Mouse (Mus musculus) liver, postnatal 0 days (tissue): Measurements from ENCODE around the gene Avpi1. TPM values are rescaled to one million over a fixed set of nuclear protein-coding genes. Genes with fewer than 3 reads are reported as not detected.
A peak's percentile ranks its signal among the peaks of the same experiment; 100 is the strongest.

Experiments used
- ATAC-seq: fragments of 200-750 bp; cut with Nextera tagmentation; 2 replicates; pipeline ENCODE4 v1.8.0; 2017; ENCODE audit warnings: mild to moderate bottlenecking, moderate library complexity
- DNase-seq: peaks from one replicate; pipeline ENCODE4 v3.0.0-alpha.2; 2016
- H3K27ac ChIP-seq: fragments of 300-500 bp; sonication (generic); 2 replicates; pipeline ENCODE4 v1.5.1; 2014; ENCODE audit warnings: antibody characterized with exemption, moderate library complexity, mild to moderate bottlenecking, low read depth
- H3K27me3 ChIP-seq: fragments of 300-500 bp; sonication (generic); 2 replicates; pipeline ENCODE4 v1.6.1; 2014; ENCODE audit warnings: low read length, control low read depth, mixed read lengths; ENCODE audit not compliant: insufficient read depth
- H3K36me3 ChIP-seq: fragments of 300-500 bp; sonication (generic); replicated peaks from 2 replicates; pipeline ENCODE4 v1.6.1; 2014; ENCODE audit warnings: mild to moderate bottlenecking, control low read depth, low read length, moderate library complexity, mixed read lengths; ENCODE audit not compliant: insufficient read depth
- H3K4me1 ChIP-seq: fragments of 300-500 bp; sonication (generic); 2 replicates; pipeline ENCODE4 v1.6.1; 2014; ENCODE audit warnings: antibody characterized with exemption, mild to moderate bottlenecking, control low read depth; ENCODE audit not compliant: insufficient read depth
- H3K4me2 ChIP-seq: fragments of 300-500 bp; sonication (generic); 2 replicates; pipeline ENCODE4 v1.6.1; 2014; ENCODE audit warnings: low read depth, mild to moderate bottlenecking, low read length, moderate library complexity, mixed read lengths
- H3K4me3 ChIP-seq: fragments of 300-500 bp; sonication (generic); 2 replicates; pipeline ENCODE4 v1.5.1; 2014; ENCODE audit warnings: low read depth, low read length
- H3K9ac ChIP-seq: fragments of 300-500 bp; sonication (generic); replicated peaks from 2 replicates; pipeline ENCODE4 v1.6.1; 2014; ENCODE audit warnings: mild to moderate bottlenecking, moderate library complexity
- H3K9me3 ChIP-seq: fragments of 300-500 bp; sonication (generic); 2 replicates; pipeline ENCODE4 v1.6.1; 2016; ENCODE audit warnings: mild to moderate bottlenecking, control low read depth, low read length, mixed read lengths
- CTCF ChIP-seq: sonication (generic); IDR thresholded peaks from 2 replicates; pipeline ENCODE4 v1.5.1; 2016; ENCODE audit warnings: antibody characterized with exemption, low read depth
- EP300 ChIP-seq: IDR thresholded peaks from 2 replicates; pipeline ENCODE4 v1.6.1; 2016; ENCODE audit warnings: antibody characterized with exemption, low read depth, mild to moderate bottlenecking
- WGBS: fragments of 180-500 bp; shearing (Covaris S2); extraction: QIAGEN DNeasy Blood & Tissue Kit; methylation state at CpG from one replicate; pipeline ENCODE4 v1.1.7; 2014; ENCODE audit not compliant: insufficient replicate concordance; 5-methylcytosine and 5-hydroxymethylcytosine counted together
- polyA plus RNA-seq: library from polyadenylated mRNA; unstranded; fragments of >200 nt; fragmentation: Nextera tagmentation; extraction: Ambion mirVana; gene quantifications from 2 replicates; pipeline ENCODE4 v1.2.1, GENCODE M21; 2015

The Avpi1 gene
- polyA plus RNA-seq, 1 experiment from 2014 or later: 50.0 TPM

- TF ChIP-seq CTCF (no peak), EP300 (no peak)
- no peaks in the 10 kb centered on the region for H3K9me3 ChIP-seq
- WGBS: 52% methylated on average over 5 of the region's 5 CpGs
- no peak overlapping the region for H3K4me2 ChIP-seq
- H3K4me1 ChIP-seq: peaks cover 27% of the 10 kb centered on the region
- H3K9ac ChIP-seq: no peak overlapping the region
- ATAC-seq (no peak), DNase-seq (no peak)
- H3K27me3 ChIP-seq: no peaks in the 10 kb centered on the region
- no peak overlapping the region for H3K4me3 ChIP-seq
- H3K36me3 ChIP-seq: no peaks in the 10 kb centered on the region
- H3K27ac ChIP-seq: no peak overlapping the region
These were observed 2.2 kb upstream of the Avpi1 start for GRCm38 (mm10) chr19:42131101-42131500.

GRCm38 (mm10) chr19:42130294-42130606, 1.4 kb upstream of the Avpi1 start:
- ATAC-seq: no peak

GRCm38 (mm10) chr19:42129509-42130293, 842 bp upstream of the Avpi1 start:
- TF ChIP-seq CTCF: no peak
- TF ChIP-seq EP300: no peak
- Histone ChIP-seq H3K27me3 (no peaks in the 10 kb centered on the region), H3K9ac (no peak overlapping the region), H3K36me3 (no peaks in the 10 kb centered on the region), H3K9me3 (no peaks in the 10 kb centered on the region), H3K4me3 (peak overlapping the region; percentile 65; the same call in 1 of the 2 replicates), H3K4me2 (peak overlapping the region; percentile 98), H3K4me1 (peaks cover 25% of the 10 kb centered on the region), H3K27ac (peak overlapping the region; percentile 46)
- ATAC-seq (no peak), DNase-seq (no peak)
- WGBS: 37% methylated on average over 14 of the region's 14 CpGs

More at GRCm38 (mm10) chr19:42130294-42130606, 1.4 kb upstream of the Avpi1 start:
- Histone ChIP-seq H3K9ac (no peak overlapping the region), H3K27ac (no peak overlapping the region), H3K9me3 (no peaks in the 10 kb centered on the region), H3K27me3 (no peaks in the 10 kb centered on the region), H3K4me3 (no peak overlapping the region), H3K36me3 (no peaks in the 10 kb centered on the region), H3K4me2 (0 out of 2 replicates have a peak overlapping the region, but pooled peaks have one; percentile 11), H3K4me1 (peaks cover 25% of the 10 kb centered on the region)
- TF ChIP-seq EP300 (no peak), CTCF (no peak)
- whole genome bisulfite sequencing: 64% methylated on average over 3 of the region's 3 CpGs
- DNase-seq: no peak

- DNase-seq: no peak
- Histone ChIP-seq H3K4me1 (peaks cover 25% of the 10 kb centered on the region), H3K9me3 (no peaks in the 10 kb centered on the region), H3K27me3 (no peaks in the 10 kb centered on the region), H3K27ac (peak overlapping the region; percentile 85), H3K36me3 (peaks cover 8% of the 10 kb centered on the region), H3K4me2 (peak overlapping the region; percentile 98), H3K4me3 (peak overlapping the region; percentile 65), H3K9ac (peak overlapping the region; percentile 72)
- peak; percentile 16; the same call in 1 of the 2 replicates for ATAC-seq
- TF ChIP-seq EP300 (no peak), CTCF (no peak)
- WGBS: 7% methylated on average over 23 of the region's 23 CpGs
These were observed 663 bp downstream of the Avpi1 start for GRCm38 (mm10) chr19:42128052-42128740.

- TF ChIP-seq CTCF (no peak), EP300 (no peak)
- 0 out of 2 replicates have a peak overlapping the region, but pooled peaks have one; percentile 2 for H3K9ac ChIP-seq
- 67% methylated on average over 5 of the region's 5 CpGs for WGBS
- no peaks in the 10 kb centered on the region for H3K27me3 ChIP-seq
- peaks cover 25% of the 10 kb centered on the region for H3K4me1 ChIP-seq
- no peak overlapping the region for H3K27ac ChIP-seq
- ATAC-seq (no peak), DNase-seq (no peak)
- no peaks in the 10 kb centered on the region for H3K9me3 ChIP-seq
- H3K4me3 ChIP-seq: no peak overlapping the region
- peaks cover 15% of the 10 kb centered on the region for H3K36me3 ChIP-seq
- peak overlapping the region; percentile 98 for H3K4me2 ChIP-seq
These were observed 1.8 kb downstream of the Avpi1 start for GRCm38 (mm10) chr19:42127024-42127423.

- H3K4me2 ChIP-seq: no peak overlapping the region
- no peak overlapping the region for H3K9ac ChIP-seq
- H3K9me3 ChIP-seq: no peaks in the 10 kb centered on the region
- H3K27ac ChIP-seq: no peak overlapping the region
- WGBS: 79% methylated on average over 6 of the region's 6 CpGs
- no peaks in the 10 kb centered on the region for H3K27me3 ChIP-seq
- peaks cover 23% of the 10 kb centered on the region for H3K36me3 ChIP-seq
- no peak for TF ChIP-seq CTCF
- no peak for TF ChIP-seq EP300
- no peak overlapping the region for H3K4me3 ChIP-seq
- ATAC-seq (no peak), DNase-seq (no peak)
- H3K4me1 ChIP-seq: peaks cover 25% of the 10 kb centered on the region
These were observed 2.6 kb downstream of the Avpi1 start for GRCm38 (mm10) chr19:42126219-42126605.
